Mouse (Mus musculus) megakaryocyte, embryonic 14.5 days (primary cell): ENCODE measurements around the gene Madcam1.

Experiments used
- FLI1 ChIP-seq: IDR thresholded peaks from 2 replicates; pipeline ENCODE4 v1.6.1; 2012; ENCODE audit warnings: low read length, inconsistent platforms, mixed read lengths
- GATA1 ChIP-seq: IDR thresholded peaks from 3 replicates; pipeline ENCODE4 v1.6.1; 2012; ENCODE audit warnings: mixed read lengths, low read length, inconsistent platforms, borderline replicate concordance

GRCm38 (mm10) chr10:79668076-79668475 lies 3.7 kb downstream of the Madcam1 start:
- TF ChIP-seq GATA1 (no peak), FLI1 (no peak)
